Mouse (Mus musculus): ENCODE data around the gene Slc4a8. TPM values are rescaled to one million over a fixed set of nuclear protein-coding genes. Genes with fewer than 3 reads are reported as not detected.

The Slc4a8 gene
- 10 to 100 TPM; 79.1 to 82.0 TPM for total RNA-seq (2021)
- long read RNA-seq, experiment 1, full-length matches to known transcripts = 8 of 25 reads
- long read RNA-seq, experiment 1, partial matches to known transcripts = 4 of 25 reads
- long read RNA-seq, experiment 1, other reads (novel, unspliced or antisense) = 13 of 25 reads
- long read RNA-seq, experiment 2, full-length matches to known transcripts = 9 of 34 reads
- long read RNA-seq, experiment 2, partial matches to known transcripts = 6 of 34 reads
- long read RNA-seq, experiment 2, other reads (novel, unspliced or antisense) = 19 of 34 reads

GRCm38 (mm10) chr15:100761419-100762185 lies at the start of gene Slc4a8:
Slc4a8 (plus strand) TSS chr15:100761747.
- DNase-seq (ENCODE audit: low spot score in 2 of 2) = peak; percentile 93 to 96

DNA sequence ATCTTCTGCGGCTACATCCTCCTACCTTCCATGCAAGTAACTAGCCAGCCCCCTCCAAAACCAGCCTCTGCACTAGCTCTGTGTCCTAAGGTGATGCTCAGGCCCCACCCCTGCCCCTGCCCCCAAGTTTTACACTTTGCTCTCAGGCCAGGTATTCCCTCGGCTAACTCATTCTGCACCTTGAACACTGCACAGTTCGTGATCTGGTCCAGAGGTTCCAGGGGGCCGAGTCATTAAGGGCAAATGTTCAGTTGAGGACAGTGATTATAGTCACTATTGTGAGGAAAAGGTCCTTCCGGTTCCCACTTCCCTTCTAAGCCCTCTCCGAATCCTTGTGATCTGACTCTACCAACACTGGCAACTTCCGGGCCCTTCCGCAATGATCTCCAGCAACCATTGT lies 47.1 kb upstream of the Slc4a8 start:
- DNase-seq (ENCODE audit: low spot score in 2 of 2) = no peak

DNA sequence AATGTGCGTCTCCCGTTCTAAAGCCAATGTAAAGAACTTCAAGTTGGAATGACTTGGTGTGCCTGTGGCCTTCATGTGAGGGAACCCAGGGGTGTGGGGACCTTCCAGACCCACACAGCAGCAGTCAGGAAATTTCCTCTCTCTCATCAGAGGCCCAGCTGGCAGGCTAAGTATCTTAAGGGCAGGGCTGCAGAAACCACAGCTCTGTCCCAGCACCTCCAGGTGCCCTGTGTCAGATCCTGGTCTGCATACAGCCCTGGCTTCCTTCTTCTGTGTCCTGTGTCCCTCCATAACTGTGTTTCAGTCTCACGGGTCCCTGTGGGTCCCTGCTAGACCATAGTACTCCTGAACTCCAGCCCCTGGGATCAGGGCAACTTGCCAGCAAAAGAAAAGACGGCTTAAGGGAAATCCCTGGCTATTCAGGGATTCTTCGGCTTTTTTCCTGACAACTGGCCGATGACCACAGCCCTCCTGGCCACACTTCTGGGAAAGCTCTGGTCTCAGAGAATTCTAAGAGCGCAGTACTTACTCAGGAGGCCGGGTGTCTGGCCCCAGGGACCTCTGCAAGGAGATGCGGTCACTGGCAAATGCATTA lies 46.1 kb upstream of the Slc4a8 start:
- no peak for DNase-seq (ENCODE audit: low spot score in 2 of 2)

GRCm38 (mm10) chr15:100717933-100718332 lies 43.6 kb upstream of the Slc4a8 start:
- no peak for DNase-seq (ENCODE audit: low spot score in 2 of 2)

- no peak for DNase-seq (ENCODE audit: low spot score in 2 of 2)
Measured at GRCm38 (mm10) chr15:100718572-100718971, 43.0 kb upstream of the Slc4a8 start.

GRCm38 (mm10) chr15:100719217-100719616 lies 42.3 kb upstream of the Slc4a8 start:
- no peak for DNase-seq (ENCODE audit: low spot score in 2 of 2)

GRCm38 (mm10) chr15:100720066-100720465 lies 41.5 kb upstream of the Slc4a8 start:
- no peak for DNase-seq (ENCODE audit: low spot score in 2 of 2)

DNA sequence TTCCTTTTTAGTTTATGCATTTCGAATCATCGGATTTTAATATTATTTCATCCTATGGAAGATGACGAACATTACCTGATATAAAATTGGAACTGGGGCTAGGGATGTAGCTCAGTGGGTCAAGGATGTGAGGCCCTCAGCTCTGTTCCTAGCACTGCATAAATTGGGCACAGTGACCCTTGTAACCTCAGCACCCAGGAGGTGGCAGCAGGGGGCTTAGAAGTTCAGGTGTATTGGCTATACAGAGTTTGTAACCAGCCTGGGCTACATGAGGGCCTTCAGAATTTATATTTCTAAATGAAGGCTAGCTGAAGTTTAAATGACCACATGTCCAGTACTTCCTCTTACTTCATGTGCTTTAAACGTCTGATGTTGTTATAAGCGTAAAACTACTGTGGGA lies 40.1 kb upstream of the Slc4a8 start:
- no peak for DNase-seq (ENCODE audit: low spot score in 2 of 2)

DNA sequence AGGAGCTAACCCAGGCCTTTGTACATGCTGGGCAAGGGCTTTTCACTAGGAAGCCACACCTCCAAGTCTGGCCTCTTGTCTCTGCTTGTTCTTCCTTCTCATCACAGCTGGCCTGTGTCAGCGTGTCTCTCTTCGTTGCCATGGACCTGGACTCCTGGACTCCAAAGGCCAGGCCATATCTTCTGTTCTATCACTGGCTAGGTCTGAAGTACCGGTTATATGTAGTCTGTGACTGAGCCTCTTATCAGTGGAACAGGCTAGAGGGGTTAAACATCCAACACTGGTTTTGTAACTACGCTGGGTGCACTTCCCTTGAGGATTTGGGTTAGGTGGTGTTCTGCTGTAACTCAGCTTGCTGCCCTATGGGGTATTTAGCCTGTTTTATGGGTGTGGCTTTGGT lies 39.5 kb upstream of the Slc4a8 start:
- no peak for DNase-seq (ENCODE audit: low spot score in 2 of 2)

GRCm38 (mm10) chr15:100722564-100722963 lies 39.0 kb upstream of the Slc4a8 start:
- DNase-seq (ENCODE audit: low spot score in 2 of 2) = no peak

GRCm38 (mm10) chr15:100723505-100723904 lies 38.0 kb upstream of the Slc4a8 start:
- DNase-seq (ENCODE audit: low spot score in 2 of 2) = no peak

GRCm38 (mm10) chr15:100726721-100727120 lies 34.8 kb upstream of the Slc4a8 start:
- no peak for DNase-seq (ENCODE audit: low spot score in 2 of 2)

GRCm38 (mm10) chr15:100727834-100728233 lies 33.7 kb upstream of the Slc4a8 start:
- no peak for DNase-seq (ENCODE audit: low spot score in 2 of 2)

GRCm38 (mm10) chr15:100728586-100728985 lies 33.0 kb upstream of the Slc4a8 start:
- DNase-seq (ENCODE audit: low spot score in 2 of 2) = no peak

GRCm38 (mm10) chr15:100729281-100729985 lies 32.1 kb upstream of the Slc4a8 start, which contains the start of gene Galnt6:
Galnt6 (minus strand) TSS chr15:100729376.
- DNase-seq (ENCODE audit: low spot score in 2 of 2) = no peak

- DNase-seq (ENCODE audit: low spot score in 2 of 2) = no peak
Measured at GRCm38 (mm10) chr15:100731081-100731480, 30.5 kb upstream of the Slc4a8 start.

DNA sequence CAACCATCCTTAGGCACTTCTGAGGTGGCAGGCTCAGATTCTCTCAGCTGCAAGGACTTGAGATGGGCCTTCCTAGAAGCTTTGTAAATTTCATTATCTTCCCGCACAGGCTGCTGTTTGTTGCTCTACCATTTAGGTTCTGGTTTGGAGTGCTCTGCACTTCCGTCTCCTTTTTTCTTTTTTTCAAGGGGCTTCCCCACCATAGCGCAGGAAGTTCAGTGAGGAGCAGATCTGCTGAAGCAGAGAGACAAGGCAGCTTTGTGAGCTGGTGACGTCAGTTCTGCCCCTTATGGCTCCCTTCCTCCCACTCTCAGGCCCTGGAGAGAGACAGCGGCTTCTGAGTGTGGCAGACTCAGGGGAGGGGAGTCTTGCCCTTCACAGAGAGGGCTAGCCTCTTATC lies 29.0 kb upstream of the Slc4a8 start:
- DNase-seq (ENCODE audit: low spot score in 2 of 2) = no peak

DNA sequence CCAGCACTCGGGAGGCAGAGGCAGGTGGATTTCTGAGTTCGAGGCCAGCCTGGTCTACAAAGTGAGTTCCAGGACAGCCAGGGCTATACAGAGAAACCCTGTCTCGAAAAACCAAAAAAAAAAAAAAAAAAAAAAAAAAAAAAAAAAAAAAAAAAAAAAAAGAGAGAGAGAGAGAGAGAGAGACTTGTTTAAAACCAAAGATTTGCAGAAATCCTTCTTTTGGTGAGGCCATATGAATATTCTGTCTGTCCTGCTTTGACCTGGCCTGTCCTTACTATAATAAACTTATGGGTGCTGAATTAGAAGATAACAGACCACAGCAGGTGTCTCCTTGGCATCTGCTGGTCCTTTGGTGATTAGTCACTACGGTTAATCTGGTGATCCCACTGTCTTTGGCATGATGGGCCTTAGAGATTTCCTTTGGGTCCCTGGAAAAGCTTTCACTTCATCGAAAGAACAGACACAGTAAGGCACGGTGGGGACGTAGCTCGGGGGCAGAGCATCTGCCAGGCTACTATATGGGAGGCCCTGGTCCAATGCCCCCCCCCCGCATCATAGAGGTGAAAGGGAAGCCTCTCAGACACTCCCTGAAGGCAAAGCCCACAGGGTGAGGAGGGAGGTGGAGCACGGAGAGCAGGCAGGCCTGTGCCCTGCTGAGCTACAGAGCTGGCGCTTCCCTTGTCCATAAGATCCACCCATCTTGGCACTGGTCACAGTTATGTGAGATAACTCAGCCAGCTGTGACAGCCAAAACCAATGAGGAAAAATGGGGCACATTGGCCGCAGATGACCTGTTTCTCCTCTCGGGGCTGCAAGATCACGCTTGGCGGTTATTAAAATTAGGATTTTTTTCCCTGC lies 26.2 kb upstream of the Slc4a8 start:
- no peak for DNase-seq (ENCODE audit: low spot score in 2 of 2)

DNA sequence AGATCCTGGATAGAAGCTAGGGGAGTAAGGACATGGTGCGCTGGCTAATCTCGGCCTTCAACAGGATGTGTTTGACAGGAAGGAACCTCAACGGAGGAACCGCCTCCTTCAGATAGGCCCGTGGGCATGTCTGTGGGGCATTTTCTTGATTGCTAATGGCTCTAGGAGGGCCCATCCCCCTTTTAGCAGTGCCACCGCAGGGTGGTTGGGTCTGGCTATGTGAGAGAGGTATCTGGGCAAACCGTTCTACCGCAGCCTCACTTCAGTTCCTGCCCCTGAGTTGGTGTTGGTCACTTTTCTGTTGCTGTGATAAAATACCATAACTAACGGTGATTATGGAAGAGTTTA lies 25.6 kb upstream of the Slc4a8 start:
- DNase-seq (ENCODE audit: low spot score in 2 of 2) = no peak

GRCm38 (mm10) chr15:100737667-100738066 lies 23.9 kb upstream of the Slc4a8 start:
- no peak for DNase-seq (ENCODE audit: low spot score in 2 of 2)

- no peak for DNase-seq (ENCODE audit: low spot score in 2 of 2)
Measured at GRCm38 (mm10) chr15:100738351-100738781, 23.2 kb upstream of the Slc4a8 start.
